Mouse (Mus musculus) right cerebral cortex, postnatal 36 days (tissue): Measurements from ENCODE around the gene Pdlim7.
A peak's percentile ranks its signal among the peaks of the same experiment; 100 is the strongest.

Source experiments
- DNase-seq, 2 experiments: peaks; one replicate each; pipeline ENCODE4 v3.0.0; 2022; ENCODE audit warnings: low spot score in 2 of 2, mixed read lengths in 1 of 2

Pdlim7 gene

DNA sequence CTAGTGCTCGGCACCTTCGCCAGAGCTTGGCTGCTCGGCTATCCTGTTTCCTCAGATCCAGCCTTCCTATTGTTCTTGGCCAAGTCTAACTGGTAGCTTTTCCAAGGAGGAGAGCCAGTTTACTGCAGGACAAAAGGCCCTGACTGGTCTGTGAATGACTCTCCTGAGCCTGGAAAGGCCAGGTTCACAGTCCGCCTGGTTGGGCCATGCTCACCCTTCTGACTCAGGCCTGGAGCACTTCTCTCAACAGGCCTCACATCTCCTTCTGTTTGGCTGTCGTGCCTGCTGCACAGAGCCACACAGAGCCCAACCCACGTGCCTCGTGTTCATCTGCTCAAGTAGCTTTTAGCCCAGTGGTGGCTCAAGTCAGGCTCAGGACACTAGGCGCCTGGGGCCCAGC, 9.3 kb upstream of the Pdlim7 start:
- DNase-seq = no peak

DNA sequence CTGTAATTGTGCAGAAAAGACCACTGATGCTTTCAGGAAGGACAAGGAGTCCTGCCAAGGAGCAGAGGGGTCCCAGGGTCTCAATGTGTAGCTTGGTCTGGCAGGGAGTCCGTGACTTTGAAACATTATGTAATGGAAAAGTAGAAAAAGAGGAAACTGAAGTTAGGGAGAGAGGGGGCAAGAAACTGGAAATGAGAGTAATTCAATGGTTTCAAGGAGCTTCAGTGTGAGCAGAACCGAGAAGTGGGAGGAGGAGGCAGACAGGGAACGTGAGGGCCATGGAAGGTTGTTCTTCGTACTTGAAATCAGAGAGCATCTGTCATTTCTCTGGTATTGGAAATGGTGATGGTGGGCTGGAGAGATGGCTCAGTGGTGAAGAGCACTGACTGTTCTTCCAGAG, 6.1 kb upstream of the Pdlim7 start:
- DNase-seq = no peak

DNA sequence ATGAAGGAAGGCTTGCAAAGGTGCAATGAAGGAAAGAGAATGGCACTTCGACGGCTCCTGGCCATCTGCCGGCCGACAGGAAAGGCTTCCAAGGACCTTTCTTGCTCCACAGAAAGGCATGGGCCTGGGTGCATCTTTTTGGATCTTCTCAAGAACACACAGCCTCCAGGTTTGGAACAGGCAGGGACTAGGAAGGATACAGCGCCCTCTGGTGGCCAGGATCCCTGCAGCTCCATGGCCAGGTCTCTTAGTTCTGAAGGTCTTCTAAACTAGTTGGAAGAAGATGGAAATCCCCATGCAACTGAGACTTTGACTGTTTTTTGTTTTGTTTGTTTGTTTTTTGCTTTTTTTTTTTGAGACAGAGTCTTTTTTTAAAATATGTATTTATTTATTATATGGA, 3.5 kb upstream of the Pdlim7 start:
- peak; percentile 82 to 83 for DNase-seq

DNA sequence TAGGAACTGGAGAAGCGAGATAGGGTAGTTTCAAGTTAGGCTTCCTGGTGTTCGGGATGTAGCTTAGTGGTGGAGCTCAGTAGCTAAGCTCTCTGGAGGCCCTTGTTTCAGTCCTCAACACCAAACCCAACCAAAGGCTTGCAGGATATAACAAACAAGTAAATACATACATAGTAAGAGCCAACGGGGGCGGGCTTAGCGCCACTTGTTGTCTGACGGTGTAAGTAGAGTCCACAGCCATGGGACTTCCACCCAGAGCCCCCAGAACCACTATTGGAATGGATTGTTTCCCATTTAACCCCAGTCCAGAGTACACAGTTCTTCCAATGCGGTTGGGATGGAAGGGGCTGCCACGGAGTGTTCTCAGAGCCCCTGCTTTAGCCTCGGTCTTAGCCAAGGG, 352 bp upstream of the Pdlim7 start:
- no peak for DNase-seq

DNA sequence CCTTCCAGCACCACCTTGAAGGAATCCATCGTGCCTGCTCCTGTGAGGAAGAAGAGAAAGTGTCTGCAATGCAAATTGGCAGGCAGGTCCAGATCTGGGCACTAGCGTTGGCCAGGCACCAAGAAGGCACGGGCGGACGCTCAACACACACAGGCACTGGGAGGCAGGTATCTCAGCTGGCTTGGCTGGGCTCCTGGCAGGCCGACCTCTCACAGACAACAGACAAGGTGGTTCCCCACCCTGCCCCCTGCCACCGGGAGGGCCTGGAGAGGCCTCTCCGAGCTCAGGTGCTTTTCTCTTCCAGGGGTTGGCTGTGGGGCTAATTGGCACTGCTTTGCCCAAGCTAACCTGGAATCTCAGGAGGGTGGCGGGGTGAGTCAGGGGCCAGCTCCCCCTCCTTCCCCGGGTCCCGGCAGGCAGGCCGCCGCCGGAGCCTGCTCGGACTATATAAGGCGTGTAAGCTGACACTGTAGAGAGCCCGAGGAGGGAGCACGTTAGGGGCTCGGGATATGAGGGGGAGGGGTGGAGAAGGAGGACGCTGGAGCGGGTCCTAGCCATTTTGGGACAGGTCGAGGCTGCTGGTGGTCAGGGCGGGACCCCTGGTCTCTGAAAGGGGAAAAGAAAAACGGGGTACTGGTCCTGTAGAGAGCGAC, 971 bp downstream of the Pdlim7 start:
- no peak for DNase-seq

DNA sequence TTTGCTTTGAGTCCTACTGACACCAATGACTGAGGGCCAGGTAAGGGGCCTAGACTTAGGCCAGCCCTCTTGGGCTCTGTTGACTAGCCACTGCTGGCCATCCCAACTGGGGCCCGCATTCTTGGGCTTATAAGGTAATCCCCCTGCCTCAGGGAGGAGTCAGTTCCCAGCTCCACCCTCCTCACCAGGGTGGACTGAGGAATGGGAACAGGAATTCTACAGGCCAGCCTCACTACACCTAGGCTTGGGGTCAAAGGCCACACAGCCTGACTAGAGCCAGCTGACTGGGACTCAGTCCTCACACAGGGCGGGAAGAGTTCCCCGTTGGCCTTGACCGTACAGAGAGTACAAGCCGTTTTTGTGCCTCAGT, 2.0 kb downstream of the Pdlim7 start:
- no peak for DNase-seq

DNA sequence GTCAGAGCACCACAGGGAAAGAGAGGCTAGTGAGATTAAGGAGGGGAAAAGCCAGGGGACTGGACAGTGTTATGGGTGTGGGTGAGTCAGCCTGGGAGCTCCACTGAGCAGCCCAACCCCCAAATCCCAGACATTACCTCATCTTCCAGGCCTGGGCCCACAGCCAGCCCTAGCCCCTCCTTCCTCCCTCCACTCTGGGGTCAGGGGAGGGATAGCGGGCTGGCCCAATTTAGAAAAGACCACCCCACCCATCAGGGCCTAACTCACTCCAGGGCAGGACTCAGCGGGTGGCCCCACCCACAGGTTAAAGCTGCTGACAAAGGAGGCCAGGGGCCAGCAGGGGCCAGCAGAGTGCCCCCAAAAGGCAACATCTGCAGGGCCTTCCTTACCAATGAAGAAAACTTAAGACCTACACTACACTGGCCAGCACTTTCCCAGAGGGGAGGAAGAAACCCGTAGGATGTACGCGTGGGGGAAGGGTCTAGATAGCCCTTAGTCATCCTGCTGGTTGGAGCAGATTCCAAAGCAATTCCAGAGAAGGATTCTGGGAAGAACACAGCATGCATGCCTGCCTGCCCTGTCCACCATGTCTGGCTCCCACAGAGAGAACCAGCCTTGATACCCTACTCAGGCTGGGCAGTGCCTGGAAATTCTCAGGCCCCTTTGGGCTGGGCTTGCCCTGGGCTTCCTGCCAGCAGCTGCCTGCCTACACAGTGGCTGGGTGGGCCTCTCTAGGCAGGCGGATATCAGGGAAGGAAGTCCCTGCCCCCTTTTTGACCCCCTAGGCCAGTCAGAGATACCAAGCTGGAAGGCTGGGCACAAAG, 2.6 kb downstream of the Pdlim7 start:
- no peak for DNase-seq

DNA sequence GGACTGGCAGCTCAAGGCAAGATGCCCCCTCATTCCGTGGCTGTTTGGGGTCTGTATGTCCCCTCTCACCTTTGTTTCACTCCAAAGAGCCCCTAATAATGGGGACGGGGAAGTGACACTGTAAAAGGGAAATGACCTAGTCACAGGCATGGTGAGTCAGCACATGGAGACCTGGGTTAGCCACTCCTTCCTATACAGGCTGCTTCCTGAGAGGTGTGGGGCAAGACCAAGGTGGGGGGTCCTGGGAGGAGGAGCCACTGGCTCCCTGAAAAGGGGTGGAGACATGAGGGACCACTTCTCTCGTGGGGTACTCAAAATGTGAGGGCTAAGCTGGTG, 3.2 kb downstream of the Pdlim7 start:
- no peak for DNase-seq

DNA sequence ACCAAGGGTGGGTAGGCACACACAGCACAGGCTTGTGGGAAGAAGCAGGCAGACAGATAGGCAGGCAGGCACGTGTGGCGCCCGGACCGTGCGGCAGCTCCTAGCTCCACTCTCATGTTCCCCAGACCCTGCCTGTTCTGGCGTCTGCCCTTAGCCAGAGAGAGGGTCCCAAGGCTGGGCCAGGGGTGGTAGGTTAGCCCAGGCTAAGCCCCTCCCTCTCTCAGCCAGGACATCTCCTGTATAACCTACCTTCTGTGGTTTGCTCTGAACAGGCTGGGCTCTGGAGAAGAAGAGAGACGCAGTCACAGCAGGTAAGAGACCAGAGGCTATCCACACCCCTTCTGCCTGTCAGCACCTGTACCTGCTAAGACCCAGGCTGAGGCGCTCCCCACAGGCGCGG, 4.9 kb downstream of the Pdlim7 start:
- DNase-seq = no peak

DNA sequence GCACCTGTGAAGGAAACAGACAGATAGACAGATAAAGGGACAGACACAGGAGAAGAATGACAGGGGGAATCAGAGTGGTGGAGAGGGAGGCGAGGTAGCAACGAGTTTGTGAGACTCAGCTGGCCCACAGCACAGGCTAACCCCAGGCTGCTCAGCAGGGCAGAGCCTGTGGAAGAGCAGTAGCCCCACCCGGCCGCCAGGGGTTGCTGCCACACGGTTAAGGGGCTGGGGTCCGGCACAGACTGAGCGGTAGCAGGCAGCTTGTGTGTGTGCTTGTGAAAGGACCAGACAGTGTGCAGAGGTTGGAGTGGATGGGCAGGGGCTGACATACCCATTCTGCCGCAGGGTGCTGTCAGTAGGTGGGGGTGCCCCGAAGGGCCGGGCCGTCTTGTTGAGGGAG, 5.6 kb downstream of the Pdlim7 start:
- no peak for DNase-seq

DNA sequence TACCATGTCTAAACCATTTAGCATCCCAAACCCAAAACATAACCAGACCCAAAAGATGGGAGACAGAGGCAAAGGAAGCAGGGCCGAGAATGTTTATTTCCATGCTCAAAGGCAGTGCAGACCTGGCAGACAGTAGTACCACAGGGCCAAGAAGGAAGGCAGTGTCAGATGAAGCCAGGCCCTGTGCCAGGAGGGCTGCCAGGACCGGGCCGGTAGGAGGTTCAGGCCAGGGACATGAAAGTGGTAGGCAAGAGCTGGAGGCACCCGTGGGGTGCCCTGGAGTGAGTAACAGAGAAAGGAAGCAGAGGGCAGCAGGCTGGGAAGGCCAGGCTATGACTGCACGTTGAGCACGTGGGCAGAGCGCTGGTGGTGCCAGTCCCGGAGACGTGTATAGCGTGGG, 6.8 kb downstream of the Pdlim7 start:
- no peak for DNase-seq

DNA sequence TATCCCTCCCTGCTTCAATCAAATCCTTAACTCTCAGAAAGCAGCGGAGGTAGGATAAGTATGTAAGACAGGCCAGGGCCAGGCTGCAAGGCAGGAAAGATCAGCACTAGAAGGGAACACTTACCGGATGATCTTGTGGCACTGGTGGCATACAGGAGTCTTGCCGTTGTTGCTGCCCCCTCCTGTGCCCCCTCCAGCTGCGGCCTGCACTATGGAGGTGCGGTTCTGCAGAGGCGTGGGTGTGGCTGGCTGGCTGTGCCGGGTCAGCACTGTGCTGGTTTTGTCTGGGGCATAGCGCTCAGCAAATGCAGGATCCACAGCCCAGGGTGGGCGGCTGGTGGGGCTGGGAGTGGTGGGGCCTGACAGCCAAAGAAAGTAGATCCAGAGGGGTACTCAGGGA, 7.7 kb downstream of the Pdlim7 start:
- no peak for DNase-seq

DNA sequence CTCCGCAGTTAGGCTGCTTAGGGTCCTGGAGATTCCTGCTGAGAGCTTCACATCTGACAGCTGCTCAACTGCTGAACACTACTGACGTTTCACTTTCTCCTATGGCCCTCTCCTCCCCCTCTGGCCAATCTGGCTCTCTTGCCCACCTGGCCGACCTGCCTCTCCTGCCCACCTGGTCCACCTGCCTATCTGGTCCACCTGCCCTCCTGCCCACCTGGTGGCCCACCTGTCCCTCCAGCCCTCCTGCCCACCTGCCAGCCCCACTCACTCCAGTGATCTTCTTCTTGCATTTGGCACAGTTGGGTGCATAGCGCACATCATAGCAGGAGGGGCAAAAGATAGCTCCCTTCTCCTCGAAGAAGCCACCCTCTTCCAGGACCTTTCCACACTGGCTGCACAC, 9.1 kb downstream of the Pdlim7 start:
- DNase-seq = no peak

DNA sequence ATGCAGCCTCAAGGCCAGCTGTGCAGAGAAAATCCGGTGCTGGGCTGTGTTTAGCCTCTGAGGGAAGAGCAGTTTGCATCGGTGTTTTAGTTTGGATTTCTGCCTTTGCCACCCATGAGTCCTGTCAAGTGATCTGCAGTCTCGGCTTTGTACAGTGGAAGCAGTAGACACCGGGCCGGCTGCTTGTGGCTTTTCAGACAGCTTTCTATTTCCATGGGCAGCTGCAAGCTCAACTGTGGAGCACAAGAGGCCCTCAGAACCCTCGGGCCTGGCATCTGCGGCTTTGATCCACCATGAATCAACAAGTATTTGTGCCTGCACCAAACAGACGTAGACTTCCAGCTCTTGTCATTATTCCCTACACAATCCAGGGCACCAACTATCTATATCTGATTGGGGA, 11.1 kb downstream of the Pdlim7 start:
- DNase-seq = no peak

DNA sequence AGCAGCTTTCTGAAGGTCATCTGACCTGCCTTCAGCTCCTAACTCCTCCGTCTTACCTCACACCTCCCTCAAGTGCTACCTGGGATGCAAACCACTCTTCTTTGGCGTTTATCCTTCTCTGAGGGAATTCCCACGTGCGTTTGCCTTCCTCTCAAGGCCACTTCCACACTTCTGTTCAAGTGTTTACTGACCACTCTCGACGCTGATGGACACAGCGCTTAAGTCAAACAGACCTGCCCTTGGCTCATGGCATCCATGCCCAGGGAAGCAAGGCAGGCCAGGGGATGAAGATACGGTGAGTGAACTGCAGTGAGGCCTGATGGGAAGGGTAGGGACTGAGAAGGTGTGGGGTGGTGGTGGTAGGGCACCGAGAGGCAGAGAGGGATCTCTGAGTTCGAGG, 12.9 kb downstream of the Pdlim7 start:
- no peak for DNase-seq

DNA sequence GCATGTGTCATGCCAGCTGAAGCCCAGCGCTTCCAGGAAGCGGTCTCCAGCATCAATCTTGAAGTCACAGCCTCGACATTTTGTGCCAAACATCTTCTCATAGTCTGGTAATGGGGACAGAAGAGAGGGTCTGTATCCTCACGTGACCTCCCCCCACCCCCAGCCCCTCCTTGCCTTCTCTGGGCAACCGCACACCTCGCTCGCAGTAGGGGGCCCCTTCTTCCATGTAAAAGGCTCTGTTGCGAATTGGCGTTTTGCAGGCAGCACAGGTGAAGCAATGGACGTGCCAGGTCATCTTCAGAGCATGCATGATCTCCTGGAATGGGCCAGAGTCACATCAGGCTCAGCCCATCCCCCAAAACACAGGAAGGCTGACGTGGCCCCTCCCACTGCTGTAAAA, 14.6 kb downstream of the Pdlim7 start:
- DNase-seq = no peak

DNA sequence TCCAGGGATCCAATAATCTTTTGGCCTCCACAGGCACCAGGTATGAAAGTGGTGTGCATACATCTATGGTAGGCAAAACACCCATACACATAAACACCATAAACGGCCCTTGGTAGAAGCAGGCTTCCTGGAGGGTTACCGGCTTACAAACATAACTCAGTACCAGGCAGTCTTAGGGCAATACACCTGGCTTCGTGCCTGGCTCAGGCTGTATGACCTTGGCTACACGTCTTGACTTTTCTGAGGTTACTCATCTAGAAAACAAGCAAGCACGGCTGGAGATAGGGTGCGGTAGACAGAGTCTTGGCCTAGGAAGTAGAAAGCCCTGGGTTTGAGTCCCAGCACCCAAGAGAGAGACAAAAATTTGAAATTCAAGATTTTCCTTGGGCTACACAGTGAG, 16.8 kb downstream of the Pdlim7 start:
- no peak for DNase-seq

DNA sequence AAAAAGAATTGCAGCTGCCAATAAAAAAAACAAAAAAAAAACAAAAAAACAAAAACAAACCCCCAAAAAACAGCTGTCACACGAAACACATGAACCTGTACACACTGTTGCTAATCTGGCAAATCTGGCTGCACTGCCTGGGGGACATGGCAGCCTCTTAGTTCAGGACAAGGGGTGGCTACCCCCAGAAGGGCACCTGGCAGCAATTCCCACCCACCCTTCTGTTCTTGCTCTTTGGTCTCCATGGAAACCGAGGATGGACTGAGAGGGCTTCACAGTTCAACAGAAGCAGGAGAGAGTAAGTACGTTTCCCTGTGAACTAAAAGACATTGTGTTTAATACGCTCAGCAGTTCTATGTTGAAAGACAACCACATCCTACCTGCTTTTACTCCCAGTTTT, 17.8 kb downstream of the Pdlim7 start:
- no peak for DNase-seq

DNA sequence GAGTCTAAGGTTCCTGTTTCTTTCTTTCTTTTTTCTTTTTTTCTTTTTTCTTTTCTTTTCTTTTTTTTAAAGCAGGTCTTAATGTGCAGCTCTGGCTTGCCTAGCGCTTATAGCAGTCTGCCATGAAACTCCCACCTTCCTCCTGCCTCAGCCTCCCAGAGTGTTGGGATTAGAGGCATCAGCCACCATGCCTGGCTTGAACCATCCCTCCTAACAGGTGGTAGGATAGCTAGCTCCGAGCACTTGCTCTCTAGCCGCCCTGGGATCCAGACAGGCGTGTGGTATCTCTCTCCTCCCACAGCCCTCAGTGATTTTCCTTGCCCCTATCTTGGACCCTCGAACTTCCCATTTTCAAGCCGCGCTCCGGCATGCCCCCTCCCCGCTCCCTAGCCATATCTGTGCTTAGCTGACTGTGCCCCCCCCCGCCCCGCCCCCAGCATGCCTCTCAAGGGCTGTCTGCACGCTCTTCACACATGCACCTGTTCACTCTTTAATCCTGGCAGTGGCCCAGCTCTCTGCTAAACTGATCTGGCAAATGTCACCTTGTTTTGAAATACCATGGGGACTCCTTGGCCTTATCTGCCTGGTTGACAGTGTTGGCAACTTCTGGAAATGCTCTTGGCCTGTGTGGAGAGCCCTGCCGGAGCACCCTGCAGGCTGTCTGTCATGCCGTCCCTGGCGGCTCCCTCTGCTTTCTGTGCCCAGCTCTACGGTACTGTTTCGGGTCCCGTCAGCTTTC, 18.4 kb downstream of the Pdlim7 start:
- DNase-seq = no peak

DNA sequence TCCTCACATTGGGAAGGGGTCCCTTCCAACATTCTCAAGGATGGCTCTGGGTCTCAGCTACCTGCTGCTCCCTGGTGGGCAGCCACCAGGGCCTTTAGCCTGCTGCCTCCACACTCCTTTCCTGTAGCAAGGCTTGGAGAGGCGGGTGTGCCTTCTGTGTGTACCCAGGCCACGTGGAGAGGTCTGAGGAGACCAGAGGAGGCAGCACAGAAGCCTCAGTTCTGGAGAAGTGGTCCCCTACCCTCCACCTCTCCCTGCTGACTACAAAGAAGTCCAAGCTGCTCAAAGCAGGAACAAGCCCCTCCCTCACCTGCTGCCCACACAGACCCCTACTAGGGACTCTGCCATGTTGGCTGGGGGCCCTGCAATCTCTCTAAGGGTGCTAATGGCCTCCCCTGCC, 19.2 kb downstream of the Pdlim7 start:
- no peak for DNase-seq

DNA sequence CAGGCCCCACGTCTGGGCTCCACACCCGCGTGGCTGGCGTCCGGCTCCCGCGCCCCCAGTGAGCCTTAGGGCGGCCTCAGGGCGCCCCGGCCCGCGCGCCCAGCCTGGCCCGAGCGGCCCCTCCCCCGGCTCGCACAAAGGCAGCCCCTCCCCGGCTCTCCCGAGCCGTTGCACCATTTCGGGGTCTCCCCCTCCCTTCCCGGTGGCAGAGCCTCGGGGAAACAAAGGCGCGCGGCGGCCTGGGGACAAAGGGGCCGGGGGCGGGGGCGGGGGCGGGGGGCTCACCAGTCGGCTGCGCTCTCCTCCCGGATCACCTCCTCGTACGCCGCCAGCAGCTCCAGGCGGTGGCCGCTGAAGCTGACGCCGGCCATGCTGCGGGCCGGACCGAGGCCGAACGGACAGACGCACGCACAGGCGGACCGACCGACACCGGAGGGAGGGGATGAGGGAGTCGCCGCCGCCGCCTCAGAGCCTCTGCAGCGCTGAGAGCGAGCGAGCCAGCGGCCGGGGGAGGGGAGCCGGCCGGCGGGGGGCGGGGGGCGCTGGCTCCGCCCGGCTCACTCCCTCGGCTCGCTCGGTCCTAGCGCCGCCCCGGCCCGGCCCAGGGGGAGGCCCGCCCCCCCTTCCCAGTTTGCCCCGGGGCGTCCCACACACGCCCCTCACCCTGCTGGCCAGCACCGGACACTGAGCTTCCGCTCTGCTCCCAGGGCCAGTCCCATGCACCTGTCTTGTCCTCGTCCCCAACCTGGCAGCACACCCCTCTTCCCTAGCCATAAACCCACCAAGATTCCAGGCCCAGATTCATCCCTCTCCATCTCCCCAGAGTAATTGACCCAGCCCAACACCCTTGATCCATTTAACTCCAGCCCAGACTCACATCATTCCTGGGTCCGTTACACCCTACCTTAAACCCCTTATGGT, 25.6 kb downstream of the Pdlim7 start, which contains the start of gene Dbn1:
Gene Dbn1 (minus strand): TSS at position 534 of the 921 bp plus-strand sequence.
- DNase-seq = no peak
